Mouse (Mus musculus) retina, embryonic 14.5 days (tissue): ENCODE data around the gene Gm15217.

Experiments used
- DNase-seq: peaks from one replicate; pipeline ENCODE4 v3.0.0-alpha.2; 2015; ENCODE audit warnings: low spot score

Gm15217 gene

GRCm38 (mm10) chr14:46379285-46379684 is at the start of gene Gm15217:
Gene Gm15217 (plus strand): TSS chr14:46379414.
- DNase-seq: no peak

GRCm38 (mm10) chr14:46333421-46334237 is 45.6 kb upstream of the Gm15217 start:
- DNase-seq: no peak

GRCm38 (mm10) chr14:46338801-46339200 is 40.4 kb upstream of the Gm15217 start:
- no peak for DNase-seq

- no peak for DNase-seq
Measured at GRCm38 (mm10) chr14:46344750-46345149, 34.5 kb upstream of the Gm15217 start.

GRCm38 (mm10) chr14:46357286-46357685 is 21.9 kb upstream of the Gm15217 start:
- no peak for DNase-seq

- no peak for DNase-seq
Measured at GRCm38 (mm10) chr14:46357696-46358095, 21.5 kb upstream of the Gm15217 start.

GRCm38 (mm10) chr14:46363209-46363608 is 16.0 kb upstream of the Gm15217 start:
- no peak for DNase-seq

GRCm38 (mm10) chr14:46372452-46372851 is 6.8 kb upstream of the Gm15217 start:
- no peak for DNase-seq

- DNase-seq: no peak
Measured at GRCm38 (mm10) chr14:46375796-46376195, 3.4 kb upstream of the Gm15217 start.

- peak; percentile 46 for DNase-seq
Measured at GRCm38 (mm10) chr14:46380286-46380721, 1.1 kb downstream of the Gm15217 start.

- DNase-seq: no peak
Measured at GRCm38 (mm10) chr14:46381457-46381856, 2.2 kb downstream of the Gm15217 start.

GRCm38 (mm10) chr14:46384946-46385691 is 5.9 kb downstream of the Gm15217 start:
- peak; percentile 31 for DNase-seq

- DNase-seq: peak; percentile 48
Measured at GRCm38 (mm10) chr14:46385701-46386477, 6.7 kb downstream of the Gm15217 start.

- no peak for DNase-seq
Measured at GRCm38 (mm10) chr14:46386478-46387356, 7.5 kb downstream of the Gm15217 start.

- DNase-seq: peak; percentile 80
Measured at GRCm38 (mm10) chr14:46387357-46387671, 8.1 kb downstream of the Gm15217 start.

GRCm38 (mm10) chr14:46387821-46388481 is 8.7 kb downstream of the Gm15217 start:
- DNase-seq: peak; percentile 63

- peak; percentile 63 for DNase-seq
Measured at GRCm38 (mm10) chr14:46388636-46389035, 9.4 kb downstream of the Gm15217 start.

GRCm38 (mm10) chr14:46389438-46390248 is 10.4 kb downstream of the Gm15217 start:
- no peak for DNase-seq

- peak; percentile 31 for DNase-seq
Measured at GRCm38 (mm10) chr14:46390249-46390775, 11.1 kb downstream of the Gm15217 start, which contains the start of gene Bmp4. Gene Bmp4 (minus strand): TSS chr14:46390669.
